Mouse (Mus musculus) kidney, embryonic 16.5 days (tissue): ENCODE data around the gene AL732309.1. TPM values are rescaled to one million over a fixed set of nuclear protein-coding genes. Genes with fewer than 3 reads are reported as not detected.
"Not testable (repeated sequence)": the region's sequence is repeated elsewhere in the genome, so short reads cannot be mapped to it uniquely, and the experiment has no call there.

Source experiments
- ATAC-seq: fragments of 200-750 bp; cut with Nextera tagmentation; 2 replicates; pipeline ENCODE4 v1.8.0; 2017; ENCODE audit warnings: moderate TSS enrichment; ENCODE audit not compliant: low FRiP score, low TSS enrichment
- H3K27ac ChIP-seq: fragments of 300-500 bp; sonication (generic); 2 replicates; pipeline ENCODE4 v1.5.1; 2014; ENCODE audit warnings: low read length
- H3K27me3 ChIP-seq: fragments of 300-500 bp; sonication (generic); 2 replicates; pipeline ENCODE4 v1.6.1; 2014; ENCODE audit warnings: low read length, control low read depth, mixed read lengths; ENCODE audit not compliant: insufficient read depth
- H3K36me3 ChIP-seq: fragments of 300-500 bp; sonication (generic); 2 replicates; pipeline ENCODE4 v1.6.1; 2014; ENCODE audit warnings: low read length, control low read depth, mixed read lengths; ENCODE audit not compliant: insufficient read depth
- H3K4me1 ChIP-seq: fragments of 300-500 bp; sonication (generic); 2 replicates; pipeline ENCODE4 v1.6.1; 2014; ENCODE audit warnings: low read length, control low read depth, mixed read lengths; ENCODE audit not compliant: insufficient read depth
- H3K4me2 ChIP-seq: fragments of 300-500 bp; sonication (generic); replicated peaks from 2 replicates; pipeline ENCODE4 v1.6.1; 2014; ENCODE audit warnings: low read depth, low read length
- H3K4me3 ChIP-seq: fragments of 300-500 bp; sonication (generic); 2 replicates; pipeline ENCODE4 v1.5.1; 2014; ENCODE audit warnings: mild to moderate bottlenecking, low read length
- H3K9ac ChIP-seq: fragments of 300-500 bp; sonication (generic); replicated peaks from 2 replicates; pipeline ENCODE4 v1.6.1; 2014; ENCODE audit warnings: low read length
- H3K9me3 ChIP-seq: fragments of 300-500 bp; sonication (generic); 2 replicates; pipeline ENCODE4 v1.6.1; 2016; ENCODE audit warnings: low read length, control low read depth
- WGBS: fragments of 180-500 bp; shearing (Covaris S2); extraction: QIAGEN DNeasy Blood & Tissue Kit; methylation state at CpG from one replicate; pipeline ENCODE4 v1.1.7; 2014; 5-methylcytosine and 5-hydroxymethylcytosine counted together
- polyA plus RNA-seq: library from polyadenylated mRNA; unstranded; fragments of >200 nt; fragmentation: Nextera tagmentation; extraction: Ambion mirVana; gene quantifications from 2 replicates; pipeline ENCODE4 v1.2.1, GENCODE M21; 2015

AL732309.1 gene
- polyA plus RNA-seq, 1 experiment from 2014 or later = 6.1 TPM

GRCm38 (mm10) chr2:25261870-25262269, 15.2 kb upstream of the AL732309.1 start:
- 48% methylated on average over 12 of the region's 12 CpGs for WGBS
- H3K9ac ChIP-seq = peak overlapping the region; percentile 70
- peak overlapping the region; percentile 99 for H3K4me2 ChIP-seq
- peak overlapping the region; percentile 88 for H3K4me3 ChIP-seq
- H3K9me3 ChIP-seq = no peaks in the 10 kb centered on the region
- peaks cover 30% of the 10 kb centered on the region for H3K4me1 ChIP-seq
- H3K36me3 ChIP-seq = no peaks in the 10 kb centered on the region
- ATAC-seq = peak; percentile 39; the same call in 1 of the 2 replicates
- peak overlapping the region; percentile 75 for H3K27ac ChIP-seq
- H3K27me3 ChIP-seq = no peaks in the 10 kb centered on the region

- H3K4me1 ChIP-seq = peaks cover 22% of the 10 kb centered on the region
- ATAC-seq = no peak
- H3K27ac ChIP-seq = no peak overlapping the region
- no peaks in the 10 kb centered on the region for H3K36me3 ChIP-seq
- no peak overlapping the region for H3K4me2 ChIP-seq
- no peak overlapping the region for H3K9ac ChIP-seq
- no peaks in the 10 kb centered on the region for H3K27me3 ChIP-seq
- H3K4me3 ChIP-seq = no peak overlapping the region
- H3K9me3 ChIP-seq = no peaks in the 10 kb centered on the region
- WGBS = 61% methylated on average over 2 of the region's 2 CpGs
These were observed 12.2 kb upstream of the AL732309.1 start for GRCm38 (mm10) chr2:25258887-25259286.

GRCm38 (mm10) chr2:25257250-25257649, 10.6 kb upstream of the AL732309.1 start:
- WGBS = 90% methylated on average over 5 of the region's 5 CpGs

GRCm38 (mm10) chr2:25256443-25257109, 9.9 kb upstream of the AL732309.1 start:
- not testable (repeated sequence) for H3K36me3 ChIP-seq, H3K9me3 ChIP-seq, H3K27ac ChIP-seq, H3K27me3 ChIP-seq, ATAC-seq
- Histone ChIP-seq H3K4me3 (peak overlapping the region; percentile 98), H3K4me2 (peak overlapping the region; percentile 99), H3K9ac (peak overlapping the region; percentile 93), H3K4me1 (peaks cover 17% of the 10 kb centered on the region)
- 53% methylated on average over 10 of the region's 12 CpGs for WGBS

More at GRCm38 (mm10) chr2:25257250-25257649, 10.6 kb upstream of the AL732309.1 start:
- not testable (repeated sequence) for H3K27me3 ChIP-seq, H3K9me3 ChIP-seq, H3K36me3 ChIP-seq, H3K9ac ChIP-seq, H3K4me3 ChIP-seq, ATAC-seq, H3K27ac ChIP-seq, H3K4me2 ChIP-seq
- H3K4me1 ChIP-seq = peaks cover 17% of the 10 kb centered on the region

GRCm38 (mm10) chr2:25255284-25255779, 8.7 kb upstream of the AL732309.1 start, which contains the start of gene Tmem203:
Gene Tmem203, plus strand, starts transcription at chr2:25255439.
- no peaks in the 10 kb centered on the region for H3K9me3 ChIP-seq
- H3K27ac ChIP-seq = peak within 1 kb of the TSS; percentile 76
- peak within 1 kb of the TSS; percentile 98 for H3K4me3 ChIP-seq
- H3K27me3 ChIP-seq = no peaks in the 10 kb centered on the region
- H3K9ac ChIP-seq = peak within 1 kb of the TSS; percentile 93
- H3K4me1 ChIP-seq = peaks cover 17% of the 10 kb centered on the region
- peak; percentile 89 for ATAC-seq
- H3K36me3 ChIP-seq = peaks cover 18% of the 10 kb centered on the region
- WGBS = 0% methylated on average over 39 of the region's 39 CpGs
- peak within 1 kb of the TSS; percentile 99 for H3K4me2 ChIP-seq

GRCm38 (mm10) chr2:25252331-25252730, 5.7 kb upstream of the AL732309.1 start:
- H3K27ac ChIP-seq = no peak overlapping the region
- no peaks in the 10 kb centered on the region for H3K9me3 ChIP-seq
- ATAC-seq = no peak
- H3K4me3 ChIP-seq = no peak overlapping the region
- 82% methylated on average over 1 of the region's 1 CpGs for WGBS
- H3K4me2 ChIP-seq = no peak overlapping the region
- peaks cover 41% of the 10 kb centered on the region for H3K36me3 ChIP-seq
- no peak overlapping the region for H3K9ac ChIP-seq
- no peaks in the 10 kb centered on the region for H3K27me3 ChIP-seq
- peaks cover 17% of the 10 kb centered on the region for H3K4me1 ChIP-seq

GRCm38 (mm10) chr2:25244144-25244543, 2.5 kb downstream of the AL732309.1 start:
- Histone ChIP-seq H3K27ac (no peak overlapping the region), H3K4me1 (peaks cover 26% of the 10 kb centered on the region), H3K4me3 (no peak overlapping the region), H3K27me3 (peaks cover 20% of the 10 kb centered on the region), H3K36me3 (peaks cover 19% of the 10 kb centered on the region), H3K9me3 (no peaks in the 10 kb centered on the region), H3K9ac (no peak overlapping the region), H3K4me2 (no peak overlapping the region)
- ATAC-seq = no peak
- 87% methylated on average over 4 of the region's 4 CpGs for WGBS

- ATAC-seq = no peak
- Histone ChIP-seq H3K4me2 (no peak overlapping the region), H3K9me3 (no peaks in the 10 kb centered on the region), H3K27ac (no peak overlapping the region), H3K27me3 (peaks cover 20% of the 10 kb centered on the region), H3K4me3 (no peak overlapping the region), H3K4me1 (peaks cover 26% of the 10 kb centered on the region), H3K36me3 (peaks cover 13% of the 10 kb centered on the region), H3K9ac (no peak overlapping the region)
- 82% methylated on average over 8 of the region's 8 CpGs for WGBS
These were observed 3.3 kb downstream of the AL732309.1 start for GRCm38 (mm10) chr2:25243342-25243741.

GRCm38 (mm10) chr2:25242101-25242506, 4.6 kb downstream of the AL732309.1 start, which contains the start of the genes Rnf208 and Cysrt1:
Gene Rnf208, plus strand, starts transcription at chr2:25242255.
Gene Cysrt1, minus strand, starts transcription at chr2:25242452.
- Histone ChIP-seq H3K9me3 (no peaks in the 10 kb centered on the region), H3K4me2 (peak within 1 kb of the TSS; percentile 97), H3K36me3 (0 out of 2 replicates have a peak, but pooled peaks cover 6% of the 10 kb centered on the region), H3K27me3 (peaks cover 20% of the 10 kb centered on the region), H3K9ac (peak within 1 kb of the TSS; percentile 78), H3K27ac (peak within 1 kb of the TSS; percentile 56; the same call in 1 of the 2 replicates), H3K4me3 (peak within 1 kb of the TSS; percentile 63), H3K4me1 (peaks cover 26% of the 10 kb centered on the region)
- WGBS = 0% methylated on average over 56 of the region's 59 CpGs
- ATAC-seq = no peak

GRCm38 (mm10) chr2:25241438-25241775, 5.3 kb downstream of the AL732309.1 start:
- H3K4me3 ChIP-seq = peak overlapping the region; percentile 63
- WGBS = 12% methylated on average over 6 of the region's 6 CpGs
- H3K4me1 ChIP-seq = peaks cover 26% of the 10 kb centered on the region
- H3K27me3 ChIP-seq = peaks cover 20% of the 10 kb centered on the region
- no peaks in the 10 kb centered on the region for H3K9me3 ChIP-seq
- ATAC-seq = no peak
- H3K9ac ChIP-seq = peak overlapping the region; percentile 78; the same call in 1 of the 2 replicates
- peak overlapping the region; percentile 97 for H3K4me2 ChIP-seq
- 0 out of 2 replicates have a peak overlapping the region, but pooled peaks have one; percentile 56 for H3K27ac ChIP-seq
- H3K36me3 ChIP-seq = 0 out of 2 replicates have a peak, but pooled peaks cover 3% of the 10 kb centered on the region
